Mouse (Mus musculus) hindbrain, embryonic 14.5 days (tissue): Measurements from ENCODE around the gene Gimap7. TPM values are rescaled to one million over a fixed set of nuclear protein-coding genes. Genes with fewer than 3 reads are reported as not detected.

Source experiments
- ATAC-seq: fragments of 200-750 bp; cut with Nextera tagmentation; 2 replicates; pipeline ENCODE4 v1.8.0; 2017; ENCODE audit warnings: moderate number of reproducible peaks, mild to moderate bottlenecking, moderate TSS enrichment, moderate library complexity; ENCODE audit not compliant: low FRiP score
- DNase-seq: peaks from one replicate; pipeline ENCODE4 v3.0.0-alpha.2; 2015; ENCODE audit warnings: low spot score
- H3K27ac ChIP-seq: fragments of 300-500 bp; sonication (generic); 2 replicates; pipeline ENCODE4 v1.5.1; 2014; ENCODE audit warnings: mild to moderate bottlenecking, moderate library complexity
- H3K27me3 ChIP-seq: fragments of 300-500 bp; sonication (generic); 2 replicates; pipeline ENCODE4 v1.6.1; 2014; ENCODE audit warnings: mild to moderate bottlenecking, low read length, mixed read lengths; ENCODE audit not compliant: control insufficient read depth, insufficient read depth
- H3K36me3 ChIP-seq: fragments of 300-500 bp; sonication (generic); replicated peaks from 2 replicates; pipeline ENCODE4 v1.6.1; 2014; ENCODE audit not compliant: control insufficient read depth, insufficient read depth
- H3K4me1 ChIP-seq: fragments of 300-500 bp; sonication (generic); replicated peaks from 2 replicates; pipeline ENCODE4 v1.6.1; 2014; ENCODE audit warnings: antibody characterized with exemption, low read length, mixed read lengths; ENCODE audit not compliant: control insufficient read depth, insufficient read depth
- H3K4me2 ChIP-seq: fragments of 300-500 bp; sonication (generic); replicated peaks from 2 replicates; pipeline ENCODE4 v1.6.1; 2014; ENCODE audit warnings: mild to moderate bottlenecking, moderate library complexity
- H3K4me3 ChIP-seq: fragments of 300-500 bp; sonication (generic); replicated peaks from 2 replicates; pipeline ENCODE4 v1.5.1; 2014; ENCODE audit warnings: mild to moderate bottlenecking, low read length
- H3K9ac ChIP-seq: fragments of 300-500 bp; sonication (generic); 2 replicates; pipeline ENCODE4 v1.6.1; 2014
- H3K9me3 ChIP-seq: fragments of 300-500 bp; sonication (generic); 2 replicates; pipeline ENCODE4 v1.6.1; 2016; ENCODE audit warnings: low read length; ENCODE audit not compliant: control insufficient read depth
- WGBS: fragments of 180-500 bp; shearing (Covaris S2); extraction: QIAGEN DNeasy Blood & Tissue Kit; methylation state at CpG from one replicate; pipeline ENCODE4 v1.1.7; 2014; 5-methylcytosine and 5-hydroxymethylcytosine counted together
- polyA plus RNA-seq: library from polyadenylated mRNA; unstranded; fragments of >200 nt; fragmentation: Nextera tagmentation; extraction: Ambion mirVana; gene quantifications from 2 replicates; pipeline ENCODE4 v1.2.1, GENCODE M21; 2014

The Gimap7 gene
- polyA plus RNA-seq, 1 experiment from 2014 or later: not detected

DNA sequence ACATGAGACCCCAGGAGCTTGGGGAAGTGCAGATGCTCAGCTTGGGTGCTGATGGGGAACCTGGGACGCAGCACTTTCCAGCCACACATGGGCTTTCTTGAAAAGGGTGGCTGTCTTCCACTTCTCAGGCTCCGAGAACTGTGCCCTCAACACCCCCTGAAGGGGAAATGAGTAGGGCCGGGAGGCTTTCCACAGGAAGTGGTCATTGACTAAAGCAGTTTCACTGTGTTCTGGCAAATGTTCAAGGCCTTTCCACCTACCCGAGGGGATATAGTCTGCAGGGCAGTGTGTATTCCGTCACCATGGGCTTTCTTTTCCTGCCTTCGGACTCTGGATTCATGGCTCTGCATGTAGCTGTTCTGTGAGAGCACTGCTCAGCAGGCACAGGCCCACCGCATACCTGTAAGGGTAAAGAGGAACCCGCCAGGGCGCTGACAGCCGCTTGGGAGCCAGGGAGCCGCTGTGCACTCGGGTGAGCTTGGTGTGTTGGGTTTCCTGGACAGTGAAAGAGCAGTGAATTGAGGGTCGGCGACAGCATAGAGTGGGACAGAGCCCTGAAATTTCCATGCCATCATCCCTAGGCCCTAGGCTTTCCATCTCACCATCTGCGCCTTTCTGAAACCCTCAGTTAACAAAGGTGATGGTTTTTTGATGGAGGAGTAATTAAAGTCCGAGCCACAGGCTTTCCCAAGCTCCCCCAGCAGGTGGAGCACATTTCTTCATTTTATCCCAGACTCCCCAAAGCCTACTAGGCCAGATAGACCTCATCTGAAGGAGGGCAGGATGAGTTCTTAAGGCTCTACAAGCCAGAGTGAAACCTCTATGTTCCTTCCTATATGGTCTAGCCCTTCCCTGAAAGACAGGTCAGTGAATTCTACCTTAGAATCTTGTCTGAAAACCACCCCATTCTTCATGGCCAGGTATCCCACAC is 27.8 kb downstream of the Gimap7 start, which contains the start of gene Gimap5:
Gimap5 (plus strand) TSS at position 239 of the 931 bp plus-strand sequence.
- ATAC-seq: no peak
- WGBS: 45% methylated on average over 16 of the region's 16 CpGs
- DNase-seq: peak; percentile 44
- Histone ChIP-seq H3K36me3 (no peaks in the 10 kb centered on the region), H3K4me1 (peaks cover 8% of the 10 kb centered on the region; the same call in 1 of the 2 replicates), H3K9me3 (no peaks in the 10 kb centered on the region), H3K27me3 (peaks cover 21% of the 10 kb centered on the region), H3K9ac (no peak within 1 kb of the TSS), H3K4me3 (no peak within 1 kb of the TSS), H3K4me2 (peak within 1 kb of the TSS; percentile 10; the same call in 1 of the 2 replicates), H3K27ac (no peak within 1 kb of the TSS)

GRCm38 (mm10) chr6:48747091-48747966 is 28.9 kb downstream of the Gimap7 start:
- Histone ChIP-seq H3K36me3 (no peaks in the 10 kb centered on the region), H3K27me3 (peaks cover 20% of the 10 kb centered on the region), H3K4me2 (no peak overlapping the region), H3K9ac (no peak overlapping the region), H3K4me3 (no peak overlapping the region), H3K9me3 (no peaks in the 10 kb centered on the region), H3K4me1 (0 out of 2 replicates have a peak, but pooled peaks cover 8% of the 10 kb centered on the region), H3K27ac (no peak overlapping the region)
- DNase-seq (no peak), ATAC-seq (no peak)
- 76% methylated on average over 7 of the region's 7 CpGs for WGBS

GRCm38 (mm10) chr6:48763567-48764270 is 45.3 kb downstream of the Gimap7 start:
- Histone ChIP-seq H3K9me3 (no peaks in the 10 kb centered on the region), H3K9ac (no peak overlapping the region), H3K27me3 (no peaks in the 10 kb centered on the region), H3K36me3 (no peaks in the 10 kb centered on the region), H3K4me3 (no peak overlapping the region), H3K4me1 (no peaks in the 10 kb centered on the region), H3K4me2 (no peak overlapping the region), H3K27ac (no peak overlapping the region)
- peak; percentile 24; the same call in 1 of the 2 replicates for ATAC-seq
- 72% methylated on average over 7 of the region's 7 CpGs for WGBS
- no peak for DNase-seq

DNA sequence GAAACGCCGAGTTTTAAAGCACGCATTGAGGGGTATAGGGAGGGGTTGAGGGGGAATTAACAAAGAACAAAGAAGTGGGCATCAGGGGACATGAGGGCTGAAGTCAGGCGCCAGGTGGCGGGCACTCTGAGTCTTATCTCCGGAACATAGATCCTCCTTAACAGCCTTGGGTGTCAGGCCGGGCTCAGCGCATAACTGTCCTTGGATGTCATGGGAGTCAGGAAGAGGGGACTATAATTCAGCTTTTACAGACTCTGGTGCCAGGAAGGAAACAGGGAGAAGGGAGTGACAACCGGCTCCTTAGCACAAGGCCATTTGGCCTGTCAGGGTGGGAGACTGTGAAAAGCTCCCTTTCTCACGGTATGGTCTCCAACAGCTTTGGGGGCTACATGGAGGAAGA is 46.1 kb downstream of the Gimap7 start:
- H3K9ac ChIP-seq: no peak overlapping the region
- H3K9me3 ChIP-seq: no peaks in the 10 kb centered on the region
- H3K27me3 ChIP-seq: no peaks in the 10 kb centered on the region
- no peaks in the 10 kb centered on the region for H3K36me3 ChIP-seq
- DNase-seq (no peak), ATAC-seq (no peak)
- H3K4me1 ChIP-seq: no peaks in the 10 kb centered on the region
- H3K4me2 ChIP-seq: no peak overlapping the region
- WGBS: 95% methylated on average over 10 of the region's 10 CpGs
- no peak overlapping the region for H3K4me3 ChIP-seq
- no peak overlapping the region for H3K27ac ChIP-seq

DNA sequence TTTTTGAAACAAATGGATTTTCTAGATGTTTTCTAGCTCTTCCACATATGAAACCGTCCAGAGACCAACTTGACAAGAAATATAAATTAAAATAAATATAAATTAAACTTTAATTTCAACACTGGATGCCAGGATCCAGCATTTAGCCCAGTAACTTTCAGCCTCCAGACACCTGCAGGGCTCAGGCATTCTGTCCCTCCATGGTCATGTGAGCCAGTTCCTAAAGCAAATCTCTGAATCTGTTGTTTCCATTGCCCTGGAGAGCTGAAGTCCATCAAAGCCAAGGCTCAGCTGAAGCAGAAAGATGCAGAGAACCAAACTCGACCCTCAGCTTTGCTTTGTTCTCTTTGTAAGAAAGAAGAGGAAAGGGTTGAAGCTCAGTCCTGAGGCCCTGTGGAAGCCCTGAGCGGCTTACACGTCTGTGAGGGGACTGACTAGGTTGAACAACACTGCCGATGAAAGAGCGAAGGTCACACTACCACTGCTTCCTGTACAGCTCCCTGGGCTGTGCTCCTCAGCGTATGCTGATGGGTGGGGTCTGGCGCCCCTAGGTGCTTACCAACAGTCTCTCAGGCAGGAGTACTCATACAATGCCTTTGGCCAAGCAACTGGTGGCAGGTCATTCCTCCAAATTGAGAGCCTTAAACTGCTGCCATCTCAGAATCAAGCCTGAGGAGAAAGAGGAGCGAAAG is 49.9 kb downstream of the Gimap7 start:
- Histone ChIP-seq H3K4me3 (no peak overlapping the region), H3K36me3 (no peaks in the 10 kb centered on the region), H3K4me2 (no peak overlapping the region), H3K4me1 (0 out of 2 replicates have a peak, but pooled peaks cover 3% of the 10 kb centered on the region), H3K9ac (no peak overlapping the region), H3K9me3 (no peaks in the 10 kb centered on the region), H3K27me3 (no peaks in the 10 kb centered on the region), H3K27ac (no peak overlapping the region)
- DNase-seq: no peak
- ATAC-seq: no peak
- 81% methylated on average over 9 of the region's 9 CpGs for WGBS

- Histone ChIP-seq H3K4me3 (no peak overlapping the region), H3K27ac (no peak overlapping the region), H3K36me3 (no peaks in the 10 kb centered on the region), H3K4me2 (no peak overlapping the region), H3K27me3 (no peaks in the 10 kb centered on the region), H3K4me1 (0 out of 2 replicates have a peak, but pooled peaks cover 3% of the 10 kb centered on the region), H3K9ac (no peak overlapping the region), H3K9me3 (no peaks in the 10 kb centered on the region)
- WGBS: 93% methylated on average over 3 of the region's 3 CpGs
- no peak for ATAC-seq
- no peak for DNase-seq
These were observed 50.5 kb downstream of the Gimap7 start for GRCm38 (mm10) chr6:48768933-48769332.

- Histone ChIP-seq H3K9ac (no peak within 1 kb of the TSS), H3K36me3 (no peaks in the 10 kb centered on the region), H3K4me1 (0 out of 2 replicates have a peak, but pooled peaks cover 3% of the 10 kb centered on the region), H3K4me2 (no peak within 1 kb of the TSS), H3K27me3 (no peaks in the 10 kb centered on the region), H3K27ac (no peak within 1 kb of the TSS), H3K9me3 (no peaks in the 10 kb centered on the region), H3K4me3 (no peak within 1 kb of the TSS)
- 92% methylated on average over 3 of the region's 3 CpGs for WGBS
- ATAC-seq (no peak), DNase-seq (no peak)
These were observed 52.3 kb downstream of the Gimap7 start, which contains the start of gene Gimap3 for GRCm38 (mm10) chr6:48770696-48771095. Gene Gimap3, minus strand, starts transcription at chr6:48770851.

DNA sequence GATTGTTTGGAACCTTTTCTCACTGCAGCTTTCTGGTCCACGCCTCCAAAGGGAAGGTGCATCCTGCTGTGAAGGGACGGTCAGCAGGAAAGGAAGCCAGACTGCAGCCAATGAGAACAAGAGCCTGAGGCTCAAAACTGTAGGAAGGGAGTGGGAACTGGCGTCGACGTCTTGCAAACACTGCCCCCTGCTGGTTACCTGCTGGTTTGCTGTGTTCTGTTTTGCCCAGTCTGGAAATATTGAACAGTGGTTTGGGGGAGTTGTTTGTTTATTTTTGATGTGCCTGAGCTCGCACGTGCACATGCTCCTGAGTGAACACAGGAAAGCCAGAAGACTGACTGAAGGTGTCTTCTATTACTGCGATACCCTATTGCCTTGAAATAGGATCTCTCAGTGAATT is 53.6 kb downstream of the Gimap7 start:
- no peak overlapping the region for H3K4me3 ChIP-seq
- no peak overlapping the region for H3K9ac ChIP-seq
- H3K27me3 ChIP-seq: no peaks in the 10 kb centered on the region
- no peak overlapping the region for H3K4me2 ChIP-seq
- H3K9me3 ChIP-seq: no peaks in the 10 kb centered on the region
- no peaks in the 10 kb centered on the region for H3K36me3 ChIP-seq
- H3K4me1 ChIP-seq: 0 out of 2 replicates have a peak, but pooled peaks cover 3% of the 10 kb centered on the region
- WGBS: 14% methylated on average over 8 of the region's 8 CpGs
- no peak overlapping the region for H3K27ac ChIP-seq
- DNase-seq (peak; percentile 85), ATAC-seq (peak; percentile 84)
